Mouse (Mus musculus): ENCODE data around the gene Synpo2. TPM values are rescaled to one million over a fixed set of nuclear protein-coding genes. Genes with fewer than 3 reads are reported as not detected.

Synpo2 gene
- 0.04 and 0.05 TPM in 2 replicates for total RNA-seq (2015)
- 0.04 and 0.08 TPM in 2 replicates for total RNA-seq (2017)

GRCm38 (mm10) chr3:123235921-123236320 lies at the start of gene Synpo2:
TSS of gene Synpo2 (minus strand) at chr3:123236149.
- ATAC-seq (ENCODE audit: poor library complexity, severe bottlenecking), result peak; percentile 79

- no peak for ATAC-seq (ENCODE audit: poor library complexity, severe bottlenecking)
These were observed 49.7 kb upstream of the Synpo2 start for GRCm38 (mm10) chr3:123285649-123286048.

GRCm38 (mm10) chr3:123284284-123284683 lies 48.3 kb upstream of the Synpo2 start:
- no peak for ATAC-seq (ENCODE audit: poor library complexity, severe bottlenecking)

GRCm38 (mm10) chr3:123282866-123283615 lies 47.1 kb upstream of the Synpo2 start:
- ATAC-seq (ENCODE audit: poor library complexity, severe bottlenecking), result no peak

- ATAC-seq (ENCODE audit: poor library complexity, severe bottlenecking), result peak; percentile 60
These were observed 31.8 kb upstream of the Synpo2 start for GRCm38 (mm10) chr3:123267741-123268201.

GRCm38 (mm10) chr3:123266753-123267651 lies 31.1 kb upstream of the Synpo2 start, which contains the start of gene Sec24d:
TSS of gene Sec24d (plus strand) at chr3:123267455.
- peak; percentile 81 for ATAC-seq (ENCODE audit: poor library complexity, severe bottlenecking)

- no peak for ATAC-seq (ENCODE audit: poor library complexity, severe bottlenecking)
These were observed 28.8 kb upstream of the Synpo2 start for GRCm38 (mm10) chr3:123264706-123265105.

- ATAC-seq (ENCODE audit: poor library complexity, severe bottlenecking), result no peak
These were observed 22.8 kb upstream of the Synpo2 start for GRCm38 (mm10) chr3:123258709-123259108.

- ATAC-seq (ENCODE audit: poor library complexity, severe bottlenecking), result peak; percentile 97
These were observed 20.5 kb upstream of the Synpo2 start for GRCm38 (mm10) chr3:123256181-123257101.

- ATAC-seq (ENCODE audit: poor library complexity, severe bottlenecking), result no peak
These were observed 9.7 kb upstream of the Synpo2 start for GRCm38 (mm10) chr3:123245646-123246045.

GRCm38 (mm10) chr3:123244376-123244775 lies 8.4 kb upstream of the Synpo2 start:
- no peak for ATAC-seq (ENCODE audit: poor library complexity, severe bottlenecking)

- ATAC-seq (ENCODE audit: poor library complexity, severe bottlenecking), result no peak
These were observed 1.5 kb upstream of the Synpo2 start for GRCm38 (mm10) chr3:123237446-123237845.

- no peak for ATAC-seq (ENCODE audit: poor library complexity, severe bottlenecking)
These were observed 1.1 kb upstream of the Synpo2 start for GRCm38 (mm10) chr3:123237039-123237438.

- no peak for ATAC-seq (ENCODE audit: poor library complexity, severe bottlenecking)
These were observed 454 bp downstream of the Synpo2 start for GRCm38 (mm10) chr3:123235495-123235894.

GRCm38 (mm10) chr3:123234191-123234836 lies 1.6 kb downstream of the Synpo2 start:
- no peak for ATAC-seq (ENCODE audit: poor library complexity, severe bottlenecking)

- no peak for ATAC-seq (ENCODE audit: poor library complexity, severe bottlenecking)
These were observed 4.3 kb downstream of the Synpo2 start for GRCm38 (mm10) chr3:123231639-123232038.

- ATAC-seq (ENCODE audit: poor library complexity, severe bottlenecking), result no peak
These were observed 8.7 kb downstream of the Synpo2 start for GRCm38 (mm10) chr3:123227276-123227675.

- ATAC-seq (ENCODE audit: poor library complexity, severe bottlenecking), result peak; percentile 65
These were observed 17.3 kb downstream of the Synpo2 start for GRCm38 (mm10) chr3:123218646-123219045.

- ATAC-seq (ENCODE audit: poor library complexity, severe bottlenecking), result no peak
These were observed 27.1 kb downstream of the Synpo2 start for GRCm38 (mm10) chr3:123208891-123209290.

- peak; percentile 65 for ATAC-seq (ENCODE audit: poor library complexity, severe bottlenecking)
These were observed 28.6 kb downstream of the Synpo2 start for GRCm38 (mm10) chr3:123207386-123207785.
